Mouse (Mus musculus) heart, postnatal 0 days (tissue): Measurements from ENCODE around the gene Glb1l2. TPM values are rescaled to one million over a fixed set of nuclear protein-coding genes. Genes with fewer than 3 reads are reported as not detected.
A peak's percentile ranks its signal among the peaks of the same experiment; 100 is the strongest.

ENCODE experiments used
- ATAC-seq: fragments of 200-750 bp; cut with Nextera tagmentation; 2 replicates; pipeline ENCODE4 v1.8.0; 2017; ENCODE audit warnings: low read depth, moderate number of reproducible peaks, moderate library complexity; ENCODE audit not compliant: insufficient read depth
- DNase-seq: peaks from one replicate; pipeline ENCODE4 v3.0.0-alpha.2; 2016; ENCODE audit warnings: low spot score
- H3K27ac ChIP-seq: fragments of 300-500 bp; sonication (generic); 2 replicates; pipeline ENCODE4 v1.5.1; 2014; ENCODE audit warnings: low read depth, mild to moderate bottlenecking
- H3K27me3 ChIP-seq: fragments of 300-500 bp; sonication (generic); 2 replicates; pipeline ENCODE4 v1.6.1; 2014; ENCODE audit warnings: low read length, mixed read lengths; ENCODE audit not compliant: control insufficient read depth, insufficient read depth
- H3K36me3 ChIP-seq: fragments of 300-500 bp; sonication (generic); replicated peaks from 2 replicates; pipeline ENCODE4 v1.6.1; 2014; ENCODE audit warnings: low read length, mixed read lengths; ENCODE audit not compliant: control insufficient read depth, insufficient read depth
- H3K4me1 ChIP-seq: fragments of 300-500 bp; sonication (generic); 2 replicates; pipeline ENCODE4 v1.6.1; 2014; ENCODE audit warnings: antibody characterized with exemption; ENCODE audit not compliant: control insufficient read depth, insufficient read depth
- H3K4me2 ChIP-seq: fragments of 300-500 bp; sonication (generic); 2 replicates; pipeline ENCODE4 v1.6.1; 2014; ENCODE audit warnings: low read depth, mild to moderate bottlenecking, low read length, moderate library complexity
- H3K4me3 ChIP-seq: fragments of 300-500 bp; sonication (generic); 2 replicates; pipeline ENCODE4 v1.5.1; 2014; ENCODE audit warnings: low read depth, low read length
- H3K9ac ChIP-seq: fragments of 300-500 bp; sonication (generic); replicated peaks from 2 replicates; pipeline ENCODE4 v1.6.1; 2014; ENCODE audit warnings: low read depth, low read length, mixed read lengths
- H3K9me3 ChIP-seq: fragments of 300-500 bp; sonication (generic); replicated peaks from 2 replicates; pipeline ENCODE4 v1.6.1; 2016; ENCODE audit warnings: low read length; ENCODE audit not compliant: control insufficient read depth
- CTCF ChIP-seq: IDR thresholded peaks from 2 replicates; pipeline ENCODE4 v1.5.1; 2016; ENCODE audit warnings: antibody characterized with exemption, control low read depth, low read depth
- EP300 ChIP-seq: IDR thresholded peaks from 2 replicates; pipeline ENCODE4 v1.6.1; 2016; ENCODE audit warnings: antibody characterized with exemption, low read depth
- WGBS: fragments of 180-500 bp; shearing (Covaris S2); extraction: QIAGEN DNeasy Blood & Tissue Kit; methylation state at CpG from one replicate; pipeline ENCODE4 v1.1.7; 2014; 5-methylcytosine and 5-hydroxymethylcytosine counted together
- polyA plus RNA-seq: library from polyadenylated mRNA; unstranded; fragments of >200 nt; fragmentation: Nextera tagmentation; extraction: Ambion mirVana; gene quantifications from 2 replicates; pipeline ENCODE4 v1.2.1, GENCODE M21; 2015
- total RNA-seq: library from RNA; depleted of rRNA; stranded (reverse); fragments of >200 nt; gene quantifications from 2 replicates; pipeline ENCODE4 v1.2.3, GENCODE M21; 2014; ENCODE audit warnings: low replicate concordance

The Glb1l2 gene
- total and polyA plus RNA-seq, 2 experiments from 2014 or later = 0.23 to 0.30 TPM

- WGBS = 64% methylated on average over 6 of the region's 6 CpGs
- Histone ChIP-seq H3K27ac (no peak overlapping the region), H3K9ac (no peak overlapping the region), H3K4me3 (no peak overlapping the region), H3K9me3 (no peaks in the 10 kb centered on the region), H3K4me1 (no peaks in the 10 kb centered on the region), H3K36me3 (no peaks in the 10 kb centered on the region), H3K4me2 (no peak overlapping the region), H3K27me3 (no peaks in the 10 kb centered on the region)
- peak; percentile 76 for TF ChIP-seq CTCF
- no peak for TF ChIP-seq EP300
- ATAC-seq = no peak
- DNase-seq = peak; percentile 39
These were observed 30.0 kb downstream of the Glb1l2 start for GRCm38 (mm10) chr9:26776122-26776902.

GRCm38 (mm10) chr9:26775700-26776099, 30.6 kb downstream of the Glb1l2 start:
- Histone ChIP-seq H3K9ac (no peak overlapping the region), H3K36me3 (no peaks in the 10 kb centered on the region), H3K4me2 (no peak overlapping the region), H3K27me3 (no peaks in the 10 kb centered on the region), H3K27ac (no peak overlapping the region), H3K9me3 (no peaks in the 10 kb centered on the region), H3K4me3 (no peak overlapping the region), H3K4me1 (no peaks in the 10 kb centered on the region)
- no peak for DNase-seq
- no peak for ATAC-seq
- no peak for TF ChIP-seq CTCF
- TF ChIP-seq EP300 = no peak
- 65% methylated on average over 2 of the region's 2 CpGs for WGBS

GRCm38 (mm10) chr9:26768181-26768580, 38.1 kb downstream of the Glb1l2 start:
- no peak overlapping the region for H3K4me2 ChIP-seq
- TF ChIP-seq CTCF = no peak
- no peak for TF ChIP-seq EP300
- H3K9ac ChIP-seq = no peak overlapping the region
- WGBS = 70% methylated on average over 3 of the region's 3 CpGs
- H3K36me3 ChIP-seq = no peaks in the 10 kb centered on the region
- H3K4me1 ChIP-seq = no peaks in the 10 kb centered on the region
- no peak overlapping the region for H3K27ac ChIP-seq
- no peaks in the 10 kb centered on the region for H3K27me3 ChIP-seq
- no peak overlapping the region for H3K4me3 ChIP-seq
- ATAC-seq = no peak
- H3K9me3 ChIP-seq = no peaks in the 10 kb centered on the region
- DNase-seq = no peak

- TF ChIP-seq CTCF = no peak
- TF ChIP-seq EP300 = no peak
- Histone ChIP-seq H3K4me1 (no peaks in the 10 kb centered on the region), H3K27ac (no peak overlapping the region), H3K4me2 (no peak overlapping the region), H3K9ac (no peak overlapping the region), H3K9me3 (no peaks in the 10 kb centered on the region), H3K36me3 (no peaks in the 10 kb centered on the region), H3K27me3 (no peaks in the 10 kb centered on the region), H3K4me3 (no peak overlapping the region)
- 81% methylated on average over 6 of the region's 6 CpGs for WGBS
- ATAC-seq = no peak
- no peak for DNase-seq
These were observed 43.8 kb downstream of the Glb1l2 start for GRCm38 (mm10) chr9:26762477-26762876.

GRCm38 (mm10) chr9:26760576-26760975, 45.7 kb downstream of the Glb1l2 start:
- H3K4me3 ChIP-seq = no peak overlapping the region
- H3K9me3 ChIP-seq = no peaks in the 10 kb centered on the region
- no peak overlapping the region for H3K4me2 ChIP-seq
- H3K27me3 ChIP-seq = no peaks in the 10 kb centered on the region
- 79% methylated on average over 5 of the region's 5 CpGs for WGBS
- no peak for TF ChIP-seq EP300
- no peak for TF ChIP-seq CTCF
- H3K4me1 ChIP-seq = no peaks in the 10 kb centered on the region
- no peak overlapping the region for H3K27ac ChIP-seq
- no peak overlapping the region for H3K9ac ChIP-seq
- ATAC-seq (no peak), DNase-seq (no peak)
- no peaks in the 10 kb centered on the region for H3K36me3 ChIP-seq

GRCm38 (mm10) chr9:26760081-26760480, 46.2 kb downstream of the Glb1l2 start:
- Histone ChIP-seq H3K36me3 (no peaks in the 10 kb centered on the region), H3K4me3 (no peak overlapping the region), H3K27ac (no peak overlapping the region), H3K9me3 (no peaks in the 10 kb centered on the region), H3K9ac (no peak overlapping the region), H3K4me2 (no peak overlapping the region), H3K4me1 (no peaks in the 10 kb centered on the region), H3K27me3 (no peaks in the 10 kb centered on the region)
- peak; percentile 48 for TF ChIP-seq CTCF
- no peak for TF ChIP-seq EP300
- ATAC-seq (no peak), DNase-seq (no peak)
- 28% methylated on average over 9 of the region's 9 CpGs for WGBS
